Mouse (Mus musculus) lung, postnatal 0 days (tissue): ENCODE results near the gene Slc44a1. TPM values are rescaled to one million over a fixed set of nuclear protein-coding genes. Genes with fewer than 3 reads are reported as not detected.
A peak's percentile ranks its signal among the peaks of the same experiment; 100 is the strongest.

ENCODE experiments used
- ATAC-seq: fragments of 200-750 bp; cut with Nextera tagmentation; 2 replicates; pipeline ENCODE4 v1.8.0; 2017; ENCODE audit warnings: moderate library complexity
- DNase-seq: peaks from one replicate; pipeline ENCODE4 v3.0.0-alpha.2; 2016; ENCODE audit warnings: low spot score
- H3K27ac ChIP-seq: fragments of 300-500 bp; sonication (generic); 2 replicates; pipeline ENCODE4 v1.5.1; 2014; ENCODE audit warnings: antibody characterized with exemption, mild to moderate bottlenecking, low read length, mixed read lengths
- H3K27me3 ChIP-seq: fragments of 300-500 bp; sonication (generic); replicated peaks from 2 replicates; pipeline ENCODE4 v1.6.1; 2014; ENCODE audit warnings: low read length, mixed read lengths; ENCODE audit not compliant: insufficient read depth
- H3K36me3 ChIP-seq: fragments of 300-500 bp; sonication (generic); 2 replicates; pipeline ENCODE4 v1.6.1; 2014; ENCODE audit warnings: low read length, mixed read lengths; ENCODE audit not compliant: insufficient read depth
- H3K4me1 ChIP-seq: fragments of 300-500 bp; sonication (generic); 2 replicates; pipeline ENCODE4 v1.6.1; 2014; ENCODE audit warnings: antibody characterized with exemption, low read depth, low read length, mixed read lengths; ENCODE audit not compliant: insufficient read depth
- H3K4me2 ChIP-seq: fragments of 300-500 bp; sonication (generic); replicated peaks from 2 replicates; pipeline ENCODE4 v1.6.1; 2014; ENCODE audit warnings: low read depth, mild to moderate bottlenecking, low read length, moderate library complexity, mixed read lengths
- H3K4me3 ChIP-seq: fragments of 300-500 bp; sonication (generic); 2 replicates; pipeline ENCODE4 v1.5.1; 2014; ENCODE audit warnings: low read depth, low read length
- H3K9ac ChIP-seq: fragments of 300-500 bp; sonication (generic); replicated peaks from 2 replicates; pipeline ENCODE4 v1.6.1; 2014; ENCODE audit warnings: low read depth, mild to moderate bottlenecking
- H3K9me3 ChIP-seq: fragments of 300-500 bp; sonication (generic); 2 replicates; pipeline ENCODE4 v1.6.1; 2016; ENCODE audit warnings: low read length, mixed read lengths
- CTCF ChIP-seq: IDR thresholded peaks from 2 replicates; pipeline ENCODE4 v1.5.1; 2016; ENCODE audit warnings: antibody characterized with exemption, mild to moderate bottlenecking
- EP300 ChIP-seq: IDR thresholded peaks from 2 replicates; pipeline ENCODE4 v1.6.1; 2016; ENCODE audit warnings: antibody characterized with exemption, mild to moderate bottlenecking, control low read depth
- WGBS: fragments of 180-500 bp; shearing (Covaris S2); extraction: QIAGEN DNeasy Blood & Tissue Kit; methylation state at CpG from one replicate; pipeline ENCODE4 v1.1.7; 2014; 5-methylcytosine and 5-hydroxymethylcytosine counted together
- polyA plus RNA-seq: library from polyadenylated mRNA; unstranded; fragments of >200 nt; fragmentation: Nextera tagmentation; extraction: Ambion mirVana; gene quantifications from 2 replicates; pipeline ENCODE4 v1.2.1, GENCODE M21; 2015

Gene Slc44a1
- polyA plus RNA-seq, 1 experiment from 2014 or later: 30.4 TPM

DNA sequence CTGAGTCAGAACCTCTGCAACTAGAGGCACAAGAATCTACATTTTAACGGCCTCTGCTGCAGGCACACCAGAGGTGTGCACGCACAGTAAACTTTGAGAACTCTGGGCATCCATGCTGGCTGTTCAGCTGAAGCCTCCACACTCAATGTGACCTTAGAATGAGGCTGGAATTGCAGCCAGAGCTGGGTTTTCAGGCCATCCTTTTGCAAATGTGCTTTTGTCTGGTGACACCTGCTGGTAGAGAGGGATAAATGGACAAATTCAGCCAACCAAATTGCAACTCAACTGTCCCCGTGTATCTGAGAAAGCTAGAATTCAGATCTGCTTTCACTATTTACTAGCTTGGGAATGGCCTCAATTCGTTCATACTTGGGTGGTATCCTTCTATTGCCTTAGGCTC lies 154.0 kb downstream of the Slc44a1 start:
- H3K27ac ChIP-seq: no peak overlapping the region
- TF ChIP-seq CTCF (peak; percentile 88), EP300 (no peak)
- no peaks in the 10 kb centered on the region for H3K36me3 ChIP-seq
- H3K27me3 ChIP-seq: no peaks in the 10 kb centered on the region
- no peaks in the 10 kb centered on the region for H3K9me3 ChIP-seq
- peak; percentile 37; the same call in 1 of the 2 replicates for ATAC-seq
- no peak overlapping the region for H3K4me2 ChIP-seq
- H3K4me1 ChIP-seq: peaks cover 4% of the 10 kb centered on the region; the same call in 1 of the 2 replicates
- H3K9ac ChIP-seq: no peak overlapping the region
- 25% methylated on average over 4 of the region's 4 CpGs for WGBS
- DNase-seq: peak; percentile 83
- no peak overlapping the region for H3K4me3 ChIP-seq

DNA sequence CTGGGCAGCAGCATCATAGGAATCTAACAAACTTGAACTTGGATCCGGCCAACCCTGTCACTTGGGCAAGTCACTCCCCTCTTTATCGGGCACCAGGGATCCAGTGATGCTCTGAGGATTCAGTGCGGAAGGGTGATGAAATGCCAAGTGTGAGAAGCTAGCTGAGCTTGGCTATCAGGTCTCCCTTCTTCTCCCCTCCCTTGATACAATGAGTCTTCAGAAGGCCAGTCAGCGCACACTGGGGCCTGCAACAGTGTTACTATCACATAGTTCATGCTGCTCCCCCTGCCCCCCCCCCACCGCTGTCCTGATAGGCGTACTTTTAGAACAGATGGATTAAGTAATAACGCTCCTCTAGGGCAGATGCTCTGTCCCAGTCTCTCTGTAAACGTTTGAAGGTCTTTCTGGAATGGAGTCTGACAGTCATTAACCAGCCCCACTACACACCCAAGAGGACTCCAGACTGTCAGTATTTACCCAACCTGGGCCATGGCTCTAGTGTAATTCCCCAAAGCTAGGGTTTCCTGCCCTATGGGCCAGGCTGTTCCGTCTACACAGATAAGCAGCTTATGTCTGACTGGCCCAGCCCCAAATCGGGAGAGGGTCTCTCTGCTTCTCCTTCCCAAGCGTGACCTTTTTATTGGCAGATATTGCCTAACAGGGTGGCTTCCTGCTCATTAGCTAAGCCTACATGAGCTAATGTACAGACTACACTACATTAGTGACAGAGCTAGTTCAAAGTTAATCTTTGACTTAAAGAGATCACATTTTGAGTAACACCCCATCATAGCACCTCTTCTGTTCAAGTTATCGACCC lies 155.2 kb downstream of the Slc44a1 start:
- no peak overlapping the region for H3K4me2 ChIP-seq
- no peak overlapping the region for H3K4me3 ChIP-seq
- ATAC-seq (peak; percentile 37), DNase-seq (no peak)
- H3K27me3 ChIP-seq: no peaks in the 10 kb centered on the region
- H3K9ac ChIP-seq: no peak overlapping the region
- TF ChIP-seq EP300 (no peak), CTCF (no peak)
- no peak overlapping the region for H3K27ac ChIP-seq
- H3K36me3 ChIP-seq: no peaks in the 10 kb centered on the region
- H3K4me1 ChIP-seq: peaks cover 4% of the 10 kb centered on the region; the same call in 1 of the 2 replicates
- whole genome bisulfite sequencing: 44% methylated on average over 12 of the region's 12 CpGs
- H3K9me3 ChIP-seq: no peaks in the 10 kb centered on the region

DNA sequence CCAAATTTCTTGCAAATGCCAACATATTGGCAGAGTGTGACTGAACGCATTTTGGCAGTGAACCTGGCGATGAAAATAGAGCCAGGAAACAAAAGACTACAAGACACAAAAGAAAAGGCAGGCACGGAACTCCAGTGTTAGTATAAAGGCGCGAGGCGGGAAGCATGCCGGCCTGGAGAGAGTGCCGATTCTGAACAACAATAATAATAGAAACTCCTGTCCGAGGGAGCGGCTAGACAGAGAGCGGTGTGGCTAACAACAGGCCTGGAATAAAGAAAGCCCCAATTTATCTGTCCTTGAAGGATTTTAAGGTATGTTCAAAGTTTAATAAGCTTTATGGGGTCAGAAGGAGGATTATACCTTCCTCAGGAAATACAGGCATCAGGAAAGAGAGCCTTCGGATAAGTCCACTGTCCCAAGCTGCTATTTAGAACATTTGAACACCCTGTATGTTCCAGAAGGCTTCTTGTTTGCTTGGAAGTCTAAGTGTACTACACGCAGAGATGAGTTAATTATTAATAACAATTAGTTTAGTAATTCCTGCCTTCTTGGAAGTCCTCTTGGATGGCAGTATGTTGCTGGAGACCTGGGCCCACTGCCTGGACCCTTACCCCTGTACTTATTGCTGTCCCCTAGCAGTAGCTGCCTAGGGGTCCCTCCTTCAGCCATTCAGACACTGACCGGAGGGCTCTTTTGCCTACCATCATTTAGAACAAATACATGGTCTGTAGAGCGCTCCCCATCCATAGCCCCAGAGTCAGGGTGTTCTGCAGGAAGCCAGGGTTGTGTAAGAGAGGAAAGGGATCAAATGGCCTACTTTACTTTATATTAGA lies 156.1 kb downstream of the Slc44a1 start:
- Histone ChIP-seq H3K4me3 (no peak overlapping the region), H3K4me2 (no peak overlapping the region), H3K9ac (no peak overlapping the region), H3K27ac (no peak overlapping the region), H3K27me3 (no peaks in the 10 kb centered on the region), H3K9me3 (no peaks in the 10 kb centered on the region), H3K36me3 (no peaks in the 10 kb centered on the region), H3K4me1 (peaks cover 4% of the 10 kb centered on the region; the same call in 1 of the 2 replicates)
- 39% methylated on average over 15 of the region's 15 CpGs for WGBS
- ATAC-seq (peak; percentile 41; the same call in 1 of the 2 replicates), DNase-seq (peak; percentile 16)
- TF ChIP-seq EP300: no peak
- no peak for TF ChIP-seq CTCF

DNA sequence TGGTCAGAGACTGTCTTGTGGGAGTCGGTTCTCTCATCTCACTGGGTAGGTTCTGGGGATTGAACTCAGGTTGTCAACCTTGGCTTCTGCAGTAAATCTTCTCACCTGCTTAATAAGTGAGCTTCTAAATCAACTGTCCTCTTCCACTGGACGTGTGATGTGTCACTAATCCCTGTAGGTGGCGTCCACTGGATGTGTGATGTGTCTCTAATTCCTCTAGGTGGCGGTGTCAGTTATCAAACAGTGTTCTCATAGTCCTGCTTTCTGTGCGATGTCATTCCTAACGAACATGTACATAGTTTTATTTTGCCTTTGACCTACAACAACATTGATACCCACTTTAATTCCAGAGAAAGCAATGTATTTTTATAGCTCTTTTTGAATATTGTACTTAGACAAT lies 160.2 kb downstream of the Slc44a1 start:
- Histone ChIP-seq H3K9ac (no peak overlapping the region), H3K4me3 (no peak overlapping the region), H3K4me1 (peaks cover 4% of the 10 kb centered on the region; the same call in 1 of the 2 replicates), H3K27me3 (no peaks in the 10 kb centered on the region), H3K27ac (no peak overlapping the region), H3K36me3 (no peaks in the 10 kb centered on the region), H3K4me2 (no peak overlapping the region), H3K9me3 (no peaks in the 10 kb centered on the region)
- DNase-seq (peak; percentile 56), ATAC-seq (no peak)
- 47% methylated on average over 6 of the region's 6 CpGs for WGBS
- TF ChIP-seq CTCF (peak; percentile 96), EP300 (no peak)

DNA sequence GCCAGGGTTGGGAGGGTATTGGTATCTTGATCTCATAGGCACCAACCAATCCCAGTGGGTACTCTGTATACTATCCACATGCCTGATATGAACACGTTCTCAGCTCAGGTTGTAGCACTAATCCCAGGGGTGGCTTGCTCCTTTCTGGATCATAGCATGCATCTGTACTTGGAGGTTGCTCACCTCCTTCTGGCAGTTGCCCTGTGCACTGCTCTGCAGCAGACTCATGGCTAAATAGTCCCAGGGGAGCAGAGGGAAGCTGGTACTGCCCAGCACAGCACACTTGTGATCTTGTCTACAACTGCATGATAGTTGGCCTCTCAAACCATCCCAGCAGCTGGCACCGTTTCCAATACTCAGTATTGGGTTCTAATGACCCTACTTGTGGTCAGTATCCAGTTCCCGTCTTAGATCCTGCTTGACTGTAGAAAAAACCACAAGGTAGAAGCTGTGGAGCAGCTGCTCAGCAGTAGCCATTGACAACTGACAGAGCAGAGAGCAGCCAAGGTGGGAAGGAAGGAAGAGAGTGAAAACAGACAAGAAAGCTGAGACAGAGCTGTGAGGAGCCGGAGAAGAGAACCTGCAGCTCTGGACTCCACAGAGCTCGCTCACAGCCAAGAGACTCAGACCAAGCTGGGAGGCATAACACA lies 174.5 kb downstream of the Slc44a1 start:
- H3K36me3 ChIP-seq: no peaks in the 10 kb centered on the region
- WGBS: 89% methylated on average over 5 of the region's 5 CpGs
- no peak overlapping the region for H3K4me2 ChIP-seq
- no peak overlapping the region for H3K4me3 ChIP-seq
- TF ChIP-seq CTCF: no peak
- no peak for TF ChIP-seq EP300
- DNase-seq (no peak), ATAC-seq (no peak)
- H3K4me1 ChIP-seq: no peaks in the 10 kb centered on the region
- H3K9ac ChIP-seq: no peak overlapping the region
- H3K9me3 ChIP-seq: no peaks in the 10 kb centered on the region
- H3K27me3 ChIP-seq: no peaks in the 10 kb centered on the region
- H3K27ac ChIP-seq: no peak overlapping the region

DNA sequence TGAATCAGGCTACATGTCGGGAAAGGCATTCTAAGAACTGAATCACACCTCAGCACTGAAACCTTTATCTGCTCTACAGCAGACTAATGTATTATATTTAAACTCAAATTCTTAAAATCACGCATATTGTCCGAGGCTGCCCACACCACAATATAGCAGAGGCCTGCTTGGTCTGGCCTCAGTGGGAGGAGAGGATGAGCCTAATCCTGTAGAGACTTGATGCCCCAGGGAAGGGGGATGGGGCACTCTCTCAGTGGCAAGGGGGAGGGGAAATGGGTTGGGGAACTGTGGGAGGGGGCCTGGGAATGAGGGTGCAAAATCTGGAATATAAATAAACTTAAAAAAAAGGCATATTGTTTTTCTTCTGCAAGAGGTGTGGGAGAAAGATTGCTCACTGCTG lies 177.8 kb downstream of the Slc44a1 start:
- Histone ChIP-seq H3K27ac (no peak overlapping the region), H3K4me3 (no peak overlapping the region), H3K36me3 (no peaks in the 10 kb centered on the region), H3K4me1 (no peaks in the 10 kb centered on the region), H3K4me2 (no peak overlapping the region), H3K27me3 (no peaks in the 10 kb centered on the region), H3K9ac (no peak overlapping the region), H3K9me3 (no peaks in the 10 kb centered on the region)
- TF ChIP-seq EP300 (no peak), CTCF (no peak)
- DNase-seq: no peak
- 19% methylated on average over 3 of the region's 3 CpGs for WGBS
- no peak for ATAC-seq
